Mouse (Mus musculus) thymus, adult 2 months (tissue): Measurements from ENCODE around the gene Cabp2.

Source experiments
- CTCF ChIP-seq: fragments of 200-500 bp; IDR thresholded peaks from 2 replicates; pipeline ENCODE4 v1.5.1; 2012; ENCODE audit warnings: mild to moderate bottlenecking, control low read depth, low read length, moderate library complexity, borderline replicate concordance; ENCODE audit not compliant: control insufficient read depth, poor library complexity, insufficient read depth; ENCODE audit errors: extremely low read depth
- POLR2A ChIP-seq: fragments of 200-500 bp; IDR thresholded peaks from 2 replicates; pipeline ENCODE4 v1.6.1; 2012; ENCODE audit warnings: mild to moderate bottlenecking, low read length, control low read depth, moderate library complexity; ENCODE audit not compliant: control insufficient read depth, poor library complexity, insufficient read depth; ENCODE audit errors: extremely low read depth

- TF ChIP-seq POLR2A (no peak), CTCF (no peak)
These were observed 48.7 kb downstream of the Cabp2 start for GRCm38 (mm10) chr19:4130106-4130505.
